Mouse (Mus musculus): ENCODE data around the gene Chmp5. TPM values are rescaled to one million over a fixed set of nuclear protein-coding genes. Genes with fewer than 3 reads are reported as not detected.
A peak's percentile ranks its signal among the peaks of the same experiment; 100 is the strongest.
"Not testable (repeated sequence)": the region's sequence is repeated elsewhere in the genome, so short reads cannot be mapped to it uniquely, and the experiment has no call there.

The Chmp5 gene
- 10 to 100 TPM; 71.9 to 75.3 TPM for total RNA-seq (2021)
- long read RNA-seq, transcript Chmp5-201 (8 exons, 1,519 nt): major isoform, 93 of 97 reads
- long read RNA-seq, partial matches to known transcripts: 1 of 97 reads
- long read RNA-seq, other reads (novel, unspliced or antisense): 3 of 97 reads

DNA sequence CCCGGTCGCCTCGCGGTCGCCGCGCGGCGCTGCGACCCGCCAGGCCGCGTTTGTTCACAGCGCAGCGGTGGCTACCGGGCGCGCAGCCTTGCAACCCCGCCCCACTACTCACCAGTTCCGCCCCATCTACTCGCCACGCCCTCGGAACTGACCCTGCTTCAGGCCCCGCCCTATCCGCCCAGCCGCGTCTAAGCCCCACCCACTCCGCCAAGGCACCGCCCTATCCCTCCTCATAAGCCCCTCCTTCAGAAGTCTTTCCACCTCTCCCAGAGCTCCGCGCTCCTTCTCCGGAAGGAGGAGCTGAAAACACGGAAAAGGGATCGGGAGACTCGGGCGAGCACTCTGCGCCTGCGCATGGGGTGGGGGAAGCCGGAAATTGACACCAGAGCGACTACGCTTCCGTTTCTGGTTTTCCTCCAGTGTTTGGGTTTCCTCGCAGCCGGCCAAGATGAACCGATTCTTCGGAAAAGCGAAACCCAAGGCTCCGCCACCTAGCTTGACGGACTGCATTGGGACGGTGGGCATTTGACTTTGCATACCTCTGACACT is at the start of gene Chmp5, which contains the start of gene Bag1:
Gene Chmp5, plus strand, starts transcription at position 248 of the 549 bp plus-strand sequence.
Gene Bag1, minus strand, starts transcription at position 135 of the 549 bp plus-strand sequence.
- DNase-seq (ENCODE audit: low spot score in 2 of 2): peak; percentile 98 to 99

DNA sequence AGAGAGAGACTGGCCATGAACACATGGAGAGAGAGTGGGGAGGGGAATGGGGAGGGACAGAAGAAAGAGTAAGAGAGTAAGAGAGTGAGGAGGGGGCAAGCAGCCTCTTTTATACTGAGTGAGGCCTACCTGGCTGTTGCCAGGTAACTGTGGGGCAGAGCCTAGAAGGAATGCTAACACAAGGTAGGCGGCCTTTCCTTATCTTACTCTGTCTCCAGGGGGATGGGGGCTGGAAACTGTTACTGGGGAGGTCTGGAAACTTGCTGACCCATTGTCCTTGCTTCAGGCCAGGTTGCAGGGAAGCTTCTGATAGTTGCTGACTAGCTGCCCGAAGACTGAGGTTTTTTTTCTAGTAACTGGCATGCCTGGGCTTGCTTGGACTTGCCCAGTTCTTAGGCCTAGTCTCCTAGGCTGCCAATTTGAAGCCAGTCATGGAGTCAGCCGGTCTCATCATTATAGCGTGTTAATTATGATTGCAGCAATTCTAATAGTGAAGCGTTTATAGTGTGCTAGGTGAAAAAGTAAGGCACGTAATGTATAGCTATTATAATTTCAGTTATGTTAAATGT is 49.6 kb upstream of the Chmp5 start:
- DNase-seq (ENCODE audit: low spot score in 2 of 2): no peak

DNA sequence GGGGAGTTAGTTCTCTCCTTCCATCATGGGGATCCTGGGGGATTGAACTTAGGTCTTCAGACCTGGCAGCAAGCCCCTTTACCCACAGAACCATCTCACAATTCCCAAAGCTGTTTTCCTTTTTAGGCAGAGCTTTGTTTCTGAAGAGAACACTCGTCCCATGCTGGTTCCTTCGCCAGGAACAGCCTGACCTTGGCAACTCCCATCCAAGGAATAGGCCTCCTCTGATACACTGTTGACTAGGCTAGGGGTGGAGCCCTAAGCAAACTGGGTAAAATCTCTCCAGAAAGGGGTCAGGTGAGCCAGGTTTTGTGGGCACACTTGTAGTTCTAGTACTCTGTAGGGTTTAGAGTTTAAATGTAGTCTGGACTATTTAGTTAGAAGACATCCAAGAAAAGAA is 48.9 kb upstream of the Chmp5 start:
- DNase-seq (ENCODE audit: low spot score in 2 of 2): no peak

DNA sequence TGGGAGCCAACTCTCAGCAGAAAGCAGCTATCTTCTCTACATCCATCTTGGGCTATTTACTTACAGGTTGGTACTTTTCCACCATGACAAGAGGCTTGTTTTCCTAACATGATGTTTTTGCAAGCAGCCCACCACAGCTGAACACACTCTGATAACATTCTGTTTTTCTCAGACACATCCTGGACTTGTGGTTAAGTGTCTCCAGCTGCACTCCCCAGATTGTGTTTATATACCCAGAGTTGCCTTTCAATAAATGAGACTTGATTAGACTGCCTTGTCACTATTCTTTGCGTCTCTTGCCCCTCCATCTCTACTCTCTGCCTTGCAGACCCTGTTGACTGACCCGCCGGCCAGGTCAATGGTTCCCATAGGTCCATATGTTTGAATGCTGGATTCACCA is 48.1 kb upstream of the Chmp5 start:
- no peak for DNase-seq (ENCODE audit: low spot score in 2 of 2)

DNA sequence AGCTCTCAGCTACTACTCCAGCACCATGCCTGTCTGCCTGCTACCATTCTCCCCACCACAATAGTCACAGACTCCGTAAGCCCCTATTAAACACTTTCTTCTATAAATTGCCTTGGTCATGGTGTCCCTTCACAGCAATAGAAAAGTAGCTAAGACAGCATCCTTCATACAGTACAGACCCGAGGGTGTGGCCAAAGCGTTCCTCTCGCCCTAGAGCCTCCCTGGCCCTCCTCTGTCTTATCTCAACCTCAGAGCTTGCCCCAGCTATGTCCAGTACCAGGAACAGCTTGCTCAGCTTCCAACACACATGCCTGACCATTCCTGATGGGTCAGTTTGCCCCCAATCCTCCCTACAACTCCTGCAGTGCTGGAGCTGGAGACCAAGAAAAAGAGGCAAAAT is 47.6 kb upstream of the Chmp5 start:
- no peak for DNase-seq (ENCODE audit: low spot score in 2 of 2)

DNA sequence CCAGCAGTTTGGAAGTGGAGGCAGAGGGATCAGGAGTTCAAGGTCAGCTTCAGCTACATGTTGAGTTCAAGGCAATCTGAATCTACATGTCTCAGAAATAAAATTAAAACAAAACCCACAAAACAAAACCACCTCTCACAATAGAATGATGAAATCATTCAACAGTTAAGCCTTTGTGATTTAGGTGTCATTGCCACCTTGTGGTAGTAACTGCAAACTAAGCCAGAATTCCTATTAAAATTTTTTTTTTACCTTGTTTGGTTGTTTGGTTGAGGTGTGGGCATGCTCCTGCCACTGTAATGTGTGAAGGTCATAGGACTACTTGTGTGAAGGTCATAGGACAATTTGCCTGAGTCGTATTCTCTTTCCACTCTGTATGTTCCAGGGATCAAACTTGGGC is 41.9 kb upstream of the Chmp5 start:
- DNase-seq (ENCODE audit: low spot score in 2 of 2): no peak

DNA sequence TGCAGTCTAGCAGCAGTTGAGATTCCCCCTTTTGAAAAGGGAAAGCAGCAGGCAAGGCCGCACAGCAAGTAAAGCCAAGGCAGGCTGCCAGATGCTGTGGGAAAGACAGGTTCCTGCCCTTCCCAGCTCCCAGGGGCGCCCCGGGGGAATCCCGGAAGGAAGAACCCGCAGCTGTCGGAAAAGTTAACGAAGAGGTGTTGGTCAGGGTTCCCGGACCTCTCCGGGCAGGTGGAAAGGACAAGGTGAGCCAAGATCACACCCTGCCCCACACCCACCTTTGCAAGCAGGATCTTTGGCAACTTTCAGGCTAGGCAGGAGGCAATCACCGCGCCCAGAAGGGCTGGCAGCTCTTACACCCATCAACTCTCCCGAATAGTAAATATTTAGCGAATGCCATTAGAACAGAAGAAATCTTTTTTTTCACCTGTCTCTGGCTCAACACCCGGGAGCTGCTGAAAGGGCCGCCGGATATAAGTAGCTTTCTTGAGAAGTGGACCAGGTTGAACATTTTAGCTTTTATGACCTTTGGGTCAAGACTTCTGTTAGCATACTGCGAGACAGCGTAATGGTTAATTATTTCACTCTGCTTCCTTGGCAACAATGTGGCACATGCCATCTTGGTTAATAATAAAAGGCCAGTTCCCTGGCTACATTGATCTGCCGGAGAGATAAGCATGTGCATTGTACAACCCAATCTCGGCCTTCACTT is 39.8 kb upstream of the Chmp5 start:
- peak; percentile 44 to 60 for DNase-seq (ENCODE audit: low spot score in 2 of 2)

DNA sequence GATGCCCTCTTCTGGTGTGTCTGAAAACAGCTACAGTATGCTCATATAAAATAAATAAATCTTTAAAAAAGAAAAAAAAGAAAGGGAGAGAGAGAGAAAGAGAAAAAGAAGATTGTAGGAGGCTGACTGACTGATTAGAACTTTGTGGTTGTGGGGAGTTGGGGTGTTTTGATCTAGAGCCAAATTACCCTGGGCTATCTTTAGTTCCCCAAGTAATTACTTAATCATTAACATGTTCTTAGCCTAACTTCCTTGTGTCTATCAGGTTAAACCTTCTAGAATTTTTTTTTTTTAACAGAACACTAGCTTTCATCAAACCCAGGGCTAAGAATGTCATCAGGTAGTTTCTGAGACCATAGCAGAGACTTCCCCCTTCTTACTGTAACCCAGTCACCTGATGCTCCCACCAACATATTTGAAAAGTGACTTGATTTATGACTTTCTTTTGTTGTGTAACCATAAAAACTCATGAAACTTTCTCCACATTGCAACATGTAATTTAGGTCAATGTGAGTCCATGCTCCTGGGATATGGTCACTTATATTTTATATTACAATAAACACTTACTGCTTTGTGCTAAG is 33.8 kb upstream of the Chmp5 start:
- no peak for DNase-seq (ENCODE audit: low spot score in 2 of 2)

DNA sequence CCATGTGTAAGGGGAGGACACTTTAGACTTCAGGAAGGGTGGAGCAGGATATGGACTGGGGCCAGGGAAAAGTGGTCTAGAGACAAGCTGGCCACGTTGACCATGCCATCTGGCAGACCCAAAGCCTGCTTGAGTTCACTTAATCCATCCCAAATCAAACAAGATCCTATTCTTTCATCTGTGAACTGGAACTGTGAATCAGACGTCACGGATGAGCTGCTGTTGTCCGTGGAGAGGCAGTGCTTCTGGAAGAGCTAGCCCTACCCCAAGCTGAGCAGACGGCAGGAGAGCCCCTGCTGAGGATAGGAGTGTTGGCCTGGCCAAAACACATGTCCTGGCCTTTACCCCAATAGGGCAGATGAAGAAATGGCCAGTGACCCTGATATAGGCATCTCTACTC is 32.3 kb upstream of the Chmp5 start:
- no peak for DNase-seq (ENCODE audit: low spot score in 2 of 2)

DNA sequence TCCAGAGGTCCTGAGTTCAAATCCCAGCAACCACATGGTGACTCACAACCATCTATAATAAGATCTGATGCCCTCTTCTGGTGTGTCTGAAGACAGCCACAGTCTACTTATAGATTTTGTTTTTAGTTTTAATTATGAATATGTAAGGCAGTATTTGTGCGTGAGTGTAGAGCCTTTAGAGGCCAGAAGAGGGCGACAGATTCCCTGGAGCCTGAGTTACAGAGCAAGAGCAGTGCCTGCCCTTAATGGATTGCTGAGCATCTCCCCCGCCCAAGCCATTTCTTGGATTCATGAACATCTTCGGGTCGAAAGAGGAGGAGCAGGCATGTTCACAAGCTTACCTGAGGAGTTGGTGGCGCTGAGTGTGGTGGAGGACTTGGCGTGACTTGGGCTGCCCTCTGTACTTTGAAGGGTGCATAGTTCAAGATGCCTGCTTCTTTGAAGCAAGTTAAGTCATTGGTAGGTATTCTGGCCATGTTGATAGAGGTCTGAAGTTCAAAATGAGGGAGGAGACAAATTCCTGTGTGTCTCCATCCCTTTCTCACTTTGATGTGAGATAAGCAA is 31.5 kb upstream of the Chmp5 start:
- DNase-seq (ENCODE audit: low spot score in 2 of 2): no peak

DNA sequence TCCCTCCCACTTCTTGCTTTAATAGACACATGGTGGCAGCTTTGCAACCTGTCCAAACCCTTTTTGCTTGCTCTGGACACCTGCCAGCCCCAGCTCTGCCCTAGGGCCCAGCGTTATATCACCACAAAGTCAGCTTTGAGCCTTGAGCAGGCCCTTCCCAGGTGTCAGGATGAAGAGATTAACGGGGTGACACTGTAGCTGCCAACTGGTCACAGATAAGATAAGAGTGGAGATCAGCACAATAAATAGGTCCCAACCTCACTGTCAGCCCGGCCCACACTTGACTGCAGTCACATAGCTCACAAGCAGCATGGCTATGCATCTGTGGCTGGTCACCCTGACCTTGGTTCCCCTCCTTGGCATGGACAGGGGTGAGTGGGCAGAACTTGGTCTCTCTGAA is 28.4 kb upstream of the Chmp5 start, which contains the start of gene Spink4:
Gene Spink4, plus strand, starts transcription at position 268 of the 400 bp plus-strand sequence.
- no peak for DNase-seq (ENCODE audit: low spot score in 2 of 2)

DNA sequence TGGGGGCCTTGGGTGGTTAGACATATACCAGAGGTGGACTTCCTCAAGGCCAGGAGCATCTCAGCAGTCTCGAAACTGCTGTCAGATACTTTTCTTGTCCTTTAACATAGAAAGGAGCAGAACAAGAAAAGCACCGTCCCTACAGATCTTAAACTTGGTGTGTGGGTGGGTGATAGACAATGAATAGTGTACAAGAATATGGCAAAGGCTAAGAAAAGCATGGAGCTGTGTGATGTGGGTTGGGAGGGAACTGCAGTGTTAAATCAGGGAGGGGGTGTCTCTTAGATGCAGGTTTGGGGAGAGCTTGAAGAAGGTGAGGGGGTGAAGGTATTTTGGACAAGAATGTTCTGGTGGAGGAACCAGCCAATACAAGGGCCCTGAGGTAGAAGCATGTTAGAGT is 27.6 kb upstream of the Chmp5 start:
- DNase-seq (ENCODE audit: low spot score in 2 of 2): no peak

DNA sequence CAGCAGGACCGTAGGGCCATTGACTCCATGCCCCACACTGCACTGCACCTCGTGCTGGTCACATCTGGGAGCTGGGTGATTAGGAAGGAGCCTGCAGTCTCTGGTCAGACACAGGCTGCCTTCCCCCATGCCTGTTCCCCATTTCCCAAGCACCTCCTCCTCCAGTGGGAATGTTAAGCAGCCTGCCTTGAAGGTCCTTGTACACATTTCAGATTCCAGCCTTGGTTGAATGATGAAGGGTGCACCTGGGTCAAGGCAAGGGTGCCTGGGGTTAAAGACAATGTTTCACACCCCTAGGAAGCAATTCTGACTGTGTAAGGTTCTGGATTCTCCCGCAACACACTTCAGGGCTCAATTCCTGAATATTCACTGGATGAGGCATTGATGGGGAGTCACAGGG is 26.9 kb upstream of the Chmp5 start:
- DNase-seq (ENCODE audit: low spot score in 2 of 2): no peak

DNA sequence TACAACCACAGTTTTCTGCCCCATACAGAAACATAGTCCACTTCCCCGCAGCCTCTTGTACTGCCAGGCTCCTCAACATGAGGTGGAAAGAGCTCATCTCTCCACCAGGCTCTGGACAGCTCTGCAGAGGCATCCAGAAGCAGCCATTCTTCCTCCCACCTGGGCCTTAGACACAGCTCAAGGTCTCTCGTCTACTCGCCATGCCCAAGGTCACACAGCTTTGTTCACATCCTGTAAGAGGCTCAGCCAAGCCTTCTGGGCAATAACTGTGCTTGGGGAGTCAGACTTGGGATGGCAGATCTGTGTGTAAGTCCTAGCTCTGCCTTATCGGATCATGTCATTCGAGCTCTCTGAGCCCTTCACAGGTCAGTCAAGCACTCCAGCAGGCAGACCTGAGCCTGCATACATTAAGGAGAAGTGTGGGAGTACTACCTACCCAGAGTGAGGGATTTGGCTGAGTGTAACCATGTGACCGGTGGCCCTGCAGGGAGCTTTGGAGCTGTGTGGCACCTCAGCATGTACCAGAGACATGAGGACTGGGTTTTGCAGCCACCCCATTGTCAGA is 25.0 kb upstream of the Chmp5 start:
- no peak for DNase-seq (ENCODE audit: low spot score in 2 of 2)

DNA sequence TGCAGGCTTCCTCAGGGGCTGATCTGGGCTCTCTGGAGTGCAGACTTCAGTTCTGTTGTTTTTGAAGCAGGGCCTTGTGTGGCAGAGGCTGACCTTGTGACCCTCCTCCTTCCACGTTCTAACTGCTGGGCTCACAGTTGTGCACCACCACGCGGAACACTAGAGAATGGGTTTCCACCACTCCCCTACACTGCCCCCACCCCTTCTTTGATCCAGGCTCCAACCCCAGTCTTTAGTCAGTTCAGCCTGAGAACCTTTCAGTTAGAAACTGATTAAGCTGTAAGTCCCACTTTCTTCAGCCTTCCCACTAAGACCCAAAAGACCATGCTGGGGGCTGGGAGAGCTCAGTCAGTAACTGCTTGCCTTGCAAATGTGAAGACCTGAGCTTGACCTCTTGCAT is 22.6 kb upstream of the Chmp5 start:
- no peak for DNase-seq (ENCODE audit: low spot score in 2 of 2)

DNA sequence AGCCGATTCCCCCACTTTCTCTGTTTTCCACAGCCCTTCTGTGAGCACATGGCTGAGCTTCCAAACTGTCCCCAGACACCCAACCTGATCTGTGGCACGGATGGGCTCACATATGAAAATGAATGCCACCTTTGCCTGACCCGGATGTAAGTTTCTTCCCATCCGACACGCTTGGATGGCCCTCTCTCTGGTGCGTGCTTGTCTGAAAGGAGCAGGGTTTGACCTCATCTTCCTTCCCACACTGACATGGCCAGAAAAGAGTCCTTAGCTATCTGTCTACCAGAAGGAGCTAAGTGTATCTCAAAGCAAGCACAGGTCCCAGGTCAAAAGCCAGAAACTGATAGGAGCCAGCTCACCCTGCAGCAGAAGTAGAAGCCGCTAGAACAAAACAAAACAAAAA is 19.2 kb upstream of the Chmp5 start:
- no peak for DNase-seq (ENCODE audit: low spot score in 2 of 2)

DNA sequence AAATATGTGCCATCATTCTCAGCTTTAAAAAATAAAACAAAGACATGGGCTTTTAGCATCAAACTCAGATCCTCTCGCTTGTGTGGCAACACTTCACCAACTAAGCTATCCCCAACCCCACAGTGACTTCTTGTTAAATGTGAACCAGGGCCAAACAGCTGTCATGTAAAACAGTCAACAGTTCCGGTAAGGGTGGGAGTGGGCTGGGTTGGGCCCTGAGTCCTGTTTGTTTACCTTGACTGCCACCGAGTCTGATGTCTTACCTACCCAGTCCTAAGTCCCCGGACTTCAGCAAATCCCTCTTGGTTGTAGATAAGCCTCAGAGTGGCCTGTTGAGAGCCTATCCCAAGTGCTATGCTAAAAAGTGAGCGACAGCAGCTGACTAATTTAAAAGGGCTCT is 14.5 kb upstream of the Chmp5 start:
- no peak for DNase-seq (ENCODE audit: low spot score in 2 of 2)

DNA sequence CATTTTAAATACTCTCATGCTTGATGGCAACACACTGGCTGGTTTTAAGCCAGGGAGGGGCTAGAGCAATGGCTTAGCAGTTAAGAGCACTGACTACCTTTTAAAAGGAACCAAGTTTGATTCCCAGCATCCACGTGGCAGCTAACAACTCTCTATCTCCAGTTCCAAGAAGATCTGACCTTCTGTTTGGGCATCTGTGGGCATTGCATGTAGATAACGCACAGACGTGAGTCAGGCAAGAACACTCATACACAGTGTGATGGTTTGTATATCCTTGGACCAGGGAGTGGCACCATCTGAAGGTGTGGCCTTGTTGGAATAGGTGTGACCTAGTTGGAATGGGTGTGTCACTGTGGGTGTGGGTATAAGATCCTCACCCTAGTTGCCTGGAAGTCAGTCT is 13.8 kb upstream of the Chmp5 start:
- DNase-seq (ENCODE audit: low spot score in 2 of 2): not testable (repeated sequence)

DNA sequence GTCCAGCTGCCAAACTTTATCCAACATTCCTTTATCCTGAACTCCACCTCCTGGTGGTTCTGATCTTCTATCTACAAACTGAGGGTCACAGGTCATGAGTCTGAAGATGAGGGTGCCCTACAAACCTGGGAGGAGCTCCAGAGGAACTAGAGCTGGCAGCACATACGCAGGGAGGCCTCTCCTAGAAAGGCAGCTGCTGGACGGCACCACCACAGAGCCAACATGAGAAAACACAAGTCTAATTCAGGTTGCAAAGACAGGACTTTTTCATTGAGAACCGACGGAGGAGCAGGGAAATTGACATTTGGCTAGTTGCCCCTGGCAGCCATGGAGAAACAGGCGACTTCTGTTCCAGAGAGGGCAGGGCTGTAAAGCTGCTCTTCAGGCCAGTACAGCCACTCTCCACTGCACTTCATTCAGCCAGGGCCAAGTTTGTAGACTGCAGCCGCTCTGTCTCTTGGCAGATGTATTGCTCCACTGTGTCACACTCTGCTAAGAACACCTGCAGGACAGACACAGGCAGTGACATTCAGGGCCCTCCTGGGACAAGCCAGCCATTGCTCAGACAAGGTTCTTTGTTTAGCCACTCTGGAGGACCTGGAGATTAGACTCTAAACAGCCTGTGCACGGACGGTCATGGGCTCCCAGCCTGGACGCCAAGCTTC is 11.9 kb upstream of the Chmp5 start:
- peak; percentile 70 to 74 for DNase-seq (ENCODE audit: low spot score in 2 of 2)

DNA sequence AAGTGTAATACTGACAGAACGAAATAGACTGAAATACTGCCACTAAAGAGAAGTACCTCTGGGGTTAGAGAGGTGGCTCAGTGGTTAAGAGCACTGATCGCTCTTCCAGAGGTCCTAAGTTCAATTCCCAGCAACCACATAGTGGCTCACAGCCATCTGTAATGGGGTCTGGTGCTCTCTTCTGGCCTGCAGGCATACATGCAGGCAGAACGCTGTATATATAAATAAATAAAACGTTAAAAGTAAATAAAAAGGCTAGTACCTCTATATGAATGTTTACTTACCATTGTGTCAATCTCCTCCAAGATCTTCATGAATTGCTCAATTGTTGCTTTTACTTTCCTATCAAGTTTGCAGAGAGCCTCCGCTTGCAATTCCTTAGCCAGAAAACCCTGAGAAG is 9.4 kb upstream of the Chmp5 start:
- DNase-seq (ENCODE audit: low spot score in 2 of 2): no peak

DNA sequence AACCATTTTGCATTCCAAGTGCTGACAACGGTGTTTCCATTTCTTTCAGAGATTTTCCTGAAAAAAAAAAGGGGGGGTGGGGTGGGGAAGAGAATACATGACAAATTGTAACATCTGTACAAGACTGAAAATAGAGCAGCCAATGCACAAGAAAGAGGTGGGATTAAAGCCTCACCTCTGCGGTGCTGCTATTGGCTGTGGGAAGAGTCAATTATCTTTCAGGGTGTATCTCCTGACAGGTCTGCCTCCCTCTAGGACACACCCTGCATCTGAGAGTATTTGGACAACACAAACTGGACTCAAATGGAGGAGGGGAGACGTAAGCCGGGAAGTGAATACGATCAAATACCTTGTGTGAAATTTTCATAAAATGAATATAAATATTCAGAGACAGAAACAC is 4.6 kb upstream of the Chmp5 start:
- DNase-seq (ENCODE audit: low spot score in 2 of 2): no peak

Measured in layer of hippocampus, postnatal 10 days (tissue).